Mouse (Mus musculus): ENCODE data around the gene Olfr123. TPM values are rescaled to one million over a fixed set of nuclear protein-coding genes. Genes with fewer than 3 reads are reported as not detected.

Olfr123 gene
- not detected in 2 replicates for polyA plus RNA-seq (2014; fragmentation: Nextera tagmentation; extraction: Ambion mirVana)

DNA sequence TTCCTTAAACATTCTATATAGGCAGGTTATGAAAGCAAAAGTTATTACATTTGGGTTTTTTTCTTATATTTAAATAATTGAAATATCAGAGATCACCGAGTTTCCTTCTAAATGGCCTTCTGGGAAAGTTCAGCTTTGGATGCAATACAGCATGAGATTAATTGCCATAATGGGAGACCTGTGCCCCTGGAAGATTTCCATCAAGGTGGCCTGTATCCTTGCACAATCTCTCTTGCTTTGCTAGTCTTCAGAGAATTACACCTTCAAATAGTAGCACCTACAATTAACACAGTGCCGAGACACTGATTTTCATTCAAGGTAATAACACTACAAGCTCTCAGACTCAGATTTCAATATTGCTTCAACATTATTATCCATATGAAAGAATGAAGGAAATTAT is at the start of gene Olfr123:
Olfr123 (plus strand) TSS at position 301 of the 400 bp plus-strand sequence.
- no peak within 1 kb of the TSS for H3K9ac ChIP-seq (ENCODE audit: low read length)
- no peaks in the 10 kb centered on the region for H3K4me1 ChIP-seq (ENCODE audit: control insufficient read depth, insufficient read depth, low read length)
- no peak for ATAC-seq (ENCODE audit: insufficient number of reproducible peaks, low FRiP score, low TSS enrichment, low read depth)

DNA sequence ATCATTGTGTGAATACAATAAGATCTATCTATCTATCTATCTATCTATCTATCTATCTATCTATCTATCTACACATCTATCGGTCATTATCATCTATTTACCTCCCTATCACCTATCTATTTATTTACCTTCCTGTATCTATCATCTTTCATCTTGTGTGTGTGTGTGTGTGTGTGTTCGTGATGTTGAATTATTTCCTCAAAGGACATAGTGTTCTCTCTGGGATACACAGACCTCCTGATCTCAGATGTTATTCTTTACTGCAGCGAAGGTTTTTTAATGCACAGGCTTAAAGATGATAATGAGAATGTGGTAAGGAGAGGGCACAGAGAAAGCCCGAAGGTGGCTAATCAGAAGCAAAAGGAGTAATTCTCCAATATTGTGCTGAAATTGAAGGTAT is 25.0 kb upstream of the Olfr123 start, which contains the start of gene Olfr122:
Olfr122 (plus strand) TSS at position 301 of the 400 bp plus-strand sequence.
- H3K4me1 ChIP-seq (ENCODE audit: control insufficient read depth, insufficient read depth, low read length) = no peaks in the 10 kb centered on the region
- ATAC-seq (ENCODE audit: insufficient number of reproducible peaks, low FRiP score, low TSS enrichment, low read depth) = no peak
- H3K4me3 ChIP-seq (ENCODE audit: low read depth, low read length) = no peak within 1 kb of the TSS
- no peak within 1 kb of the TSS for H3K9ac ChIP-seq (ENCODE audit: low read length)
- H3K36me3 ChIP-seq (ENCODE audit: control insufficient read depth, insufficient read depth, low read length) = no peaks in the 10 kb centered on the region
- H3K27me3 ChIP-seq (ENCODE audit: control insufficient read depth, insufficient read depth, low read length) = no peaks in the 10 kb centered on the region
- H3K9me3 ChIP-seq (ENCODE audit: control insufficient read depth, low read length) = no peaks in the 10 kb centered on the region
- WGBS = 87% methylated on average over 4 of the region's 4 CpGs
- no peak within 1 kb of the TSS for H3K4me2 ChIP-seq (ENCODE audit: low read depth, severe bottlenecking)
- H3K27ac ChIP-seq (replicated peaks; ENCODE audit: low read depth, low read length) = no peak within 1 kb of the TSS
- no peak for DNase-seq (ENCODE audit: low spot score)

More for the DNA sequence above, at the start of gene Olfr123:
- no peak within 1 kb of the TSS for H3K4me3 ChIP-seq (ENCODE audit: low read depth, low read length)
- no peaks in the 10 kb centered on the region for H3K27me3 ChIP-seq (ENCODE audit: control insufficient read depth, insufficient read depth, low read length)
- H3K27ac ChIP-seq (replicated peaks; ENCODE audit: low read depth, low read length) = no peak within 1 kb of the TSS
- H3K36me3 ChIP-seq (ENCODE audit: control insufficient read depth, insufficient read depth, low read length) = no peaks in the 10 kb centered on the region
- 89% methylated on average over 2 of the region's 2 CpGs for WGBS
- H3K4me2 ChIP-seq (ENCODE audit: low read depth, severe bottlenecking) = no peak within 1 kb of the TSS
- H3K9me3 ChIP-seq (ENCODE audit: control insufficient read depth, low read length) = peaks cover 3% of the 10 kb centered on the region; the same call in 1 of the 2 replicates
- DNase-seq (ENCODE audit: low spot score) = no peak

- WGBS = 90% methylated on average over 3 of the region's 3 CpGs
- no peak for DNase-seq (ENCODE audit: low spot score)
- Histone ChIP-seq H3K27ac (replicated peaks; ENCODE audit: low read depth, low read length) (no peak within 1 kb of the TSS), H3K9ac (ENCODE audit: low read length) (no peak within 1 kb of the TSS), H3K27me3 (ENCODE audit: control insufficient read depth, insufficient read depth, low read length) (no peaks in the 10 kb centered on the region), H3K4me3 (ENCODE audit: low read depth, low read length) (no peak within 1 kb of the TSS), H3K9me3 (ENCODE audit: control insufficient read depth, low read length) (peaks cover 3% of the 10 kb centered on the region; the same call in 1 of the 2 replicates), H3K4me1 (ENCODE audit: control insufficient read depth, insufficient read depth, low read length) (no peaks in the 10 kb centered on the region), H3K4me2 (ENCODE audit: low read depth, severe bottlenecking) (no peak within 1 kb of the TSS), H3K36me3 (ENCODE audit: control insufficient read depth, insufficient read depth, low read length) (no peaks in the 10 kb centered on the region)
- ATAC-seq (ENCODE audit: insufficient number of reproducible peaks, low FRiP score, low TSS enrichment, low read depth) = no peak
Observed at GRCm38 (mm10) chr17:37799588-37799987, 6.3 kb downstream of the Olfr123 start, which contains the start of gene Olfr124. Gene Olfr124 (plus strand): TSS chr17:37799888.

DNA sequence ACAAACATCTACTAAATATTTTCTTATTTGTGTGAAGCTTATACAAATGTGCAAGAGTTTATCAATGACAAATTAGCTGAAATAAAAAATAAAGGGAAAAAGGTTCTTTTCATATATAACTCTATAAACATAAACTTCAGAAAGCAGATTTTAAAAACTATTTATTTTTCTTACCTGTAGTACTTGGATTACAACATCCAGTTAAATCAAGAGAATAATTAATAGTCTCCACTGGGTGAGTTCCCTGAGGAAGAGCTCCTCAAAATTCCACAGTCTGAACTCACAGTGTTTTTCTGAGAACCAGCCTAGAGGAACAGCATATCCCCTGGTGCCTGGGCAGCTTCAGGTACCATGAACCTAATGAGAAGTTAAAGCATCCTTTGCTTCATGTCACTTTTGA is 39.3 kb downstream of the Olfr123 start, which contains the start of gene Olfr125:
Olfr125 (plus strand) TSS at position 301 of the 400 bp plus-strand sequence.
- no peaks in the 10 kb centered on the region for H3K9me3 ChIP-seq (ENCODE audit: control insufficient read depth, low read length)
- no peaks in the 10 kb centered on the region for H3K4me1 ChIP-seq (ENCODE audit: control insufficient read depth, insufficient read depth, low read length)
- H3K36me3 ChIP-seq (ENCODE audit: control insufficient read depth, insufficient read depth, low read length) = no peaks in the 10 kb centered on the region
- H3K4me3 ChIP-seq (ENCODE audit: low read depth, low read length) = no peak within 1 kb of the TSS
- no peaks in the 10 kb centered on the region for H3K27me3 ChIP-seq (ENCODE audit: control insufficient read depth, insufficient read depth, low read length)
- no peak within 1 kb of the TSS for H3K4me2 ChIP-seq (ENCODE audit: low read depth, severe bottlenecking)
- DNase-seq (ENCODE audit: low spot score) = no peak
- H3K27ac ChIP-seq (replicated peaks; ENCODE audit: low read depth, low read length) = no peak within 1 kb of the TSS
- no peak for ATAC-seq (ENCODE audit: insufficient number of reproducible peaks, low FRiP score, low TSS enrichment, low read depth)
- H3K9ac ChIP-seq (ENCODE audit: low read length) = no peak within 1 kb of the TSS

DNA sequence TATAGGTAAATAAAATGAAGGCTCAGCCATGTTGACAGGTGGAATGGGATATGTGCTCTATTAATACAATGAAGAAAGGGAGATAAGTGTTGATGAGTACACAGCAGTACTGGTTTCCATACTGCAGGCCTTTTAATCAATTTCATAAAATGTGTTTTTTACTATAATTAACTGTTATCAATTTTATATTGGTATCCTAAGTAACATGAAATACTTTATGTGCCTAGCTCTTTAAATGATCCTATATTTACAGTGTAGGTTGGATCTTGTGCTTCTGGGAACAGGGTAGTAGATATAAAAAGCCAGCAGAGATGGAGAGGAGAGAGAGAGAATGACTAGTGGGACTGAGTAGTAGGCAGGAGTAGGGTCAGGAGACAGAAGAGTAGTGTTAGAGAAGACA is 53.9 kb downstream of the Olfr123 start, which contains the start of gene Olfr126:
Olfr126 (plus strand) TSS at position 301 of the 400 bp plus-strand sequence.
- Histone ChIP-seq H3K36me3 (ENCODE audit: control insufficient read depth, insufficient read depth, low read length) (no peaks in the 10 kb centered on the region), H3K9me3 (ENCODE audit: control insufficient read depth, low read length) (no peaks in the 10 kb centered on the region), H3K4me1 (ENCODE audit: control insufficient read depth, insufficient read depth, low read length) (no peaks in the 10 kb centered on the region), H3K27me3 (ENCODE audit: control insufficient read depth, insufficient read depth, low read length) (no peaks in the 10 kb centered on the region), H3K4me3 (ENCODE audit: low read depth, low read length) (no peak within 1 kb of the TSS), H3K9ac (ENCODE audit: low read length) (no peak within 1 kb of the TSS), H3K4me2 (ENCODE audit: low read depth, severe bottlenecking) (no peak within 1 kb of the TSS), H3K27ac (replicated peaks; ENCODE audit: low read depth, low read length) (no peak within 1 kb of the TSS)
- DNase-seq (ENCODE audit: low spot score) (no peak), ATAC-seq (ENCODE audit: insufficient number of reproducible peaks, low FRiP score, low TSS enrichment, low read depth) (no peak)

Other genes with a start within 250 kb of the Olfr123 start
- not detected in 2 replicates for gene Olfr112, start 224.1 kb upstream of the Olfr123 start, polyA plus RNA-seq (2014; fragmentation: Nextera tagmentation; extraction: Ambion mirVana)
- gene Olfr113, start 215.9 kb upstream of the Olfr123 start, polyA plus RNA-seq (2014; fragmentation: Nextera tagmentation; extraction: Ambion mirVana) = not detected in 2 replicates
- not detected in 2 replicates for gene Olfr114, start 200.8 kb upstream of the Olfr123 start, polyA plus RNA-seq (2014; fragmentation: Nextera tagmentation; extraction: Ambion mirVana)
- not detected in 2 replicates for gene Olfr115, start 166.4 kb upstream of the Olfr123 start, polyA plus RNA-seq (2014; fragmentation: Nextera tagmentation; extraction: Ambion mirVana)
- not detected in 2 replicates for gene Olfr116, start 166.3 kb upstream of the Olfr123 start, polyA plus RNA-seq (2014; fragmentation: Nextera tagmentation; extraction: Ambion mirVana)
- not detected in 2 replicates for gene Olfr117, start 129.7 kb upstream of the Olfr123 start, polyA plus RNA-seq (2014; fragmentation: Nextera tagmentation; extraction: Ambion mirVana)
- not detected in 2 replicates for gene Olfr118, start 126.5 kb upstream of the Olfr123 start, polyA plus RNA-seq (2014; fragmentation: Nextera tagmentation; extraction: Ambion mirVana)
- gene Olfr119, start 97.0 kb upstream of the Olfr123 start, polyA plus RNA-seq (2014; fragmentation: Nextera tagmentation; extraction: Ambion mirVana) = not detected in 2 replicates
- not detected in 2 replicates for gene Olfr120, start 71.7 kb upstream of the Olfr123 start, polyA plus RNA-seq (2014; fragmentation: Nextera tagmentation; extraction: Ambion mirVana)
- not detected in 2 replicates for gene Olfr121, start 44.7 kb upstream of the Olfr123 start, polyA plus RNA-seq (2014; fragmentation: Nextera tagmentation; extraction: Ambion mirVana)
- gene Olfr122, start 24.9 kb upstream of the Olfr123 start, polyA plus RNA-seq (2014; fragmentation: Nextera tagmentation; extraction: Ambion mirVana) = not detected in 2 replicates
- gene Olfr124, start 6.4 kb downstream of the Olfr123 start, polyA plus RNA-seq (2014; fragmentation: Nextera tagmentation; extraction: Ambion mirVana) = not detected in 2 replicates
- not detected in 2 replicates for gene Olfr125, start 39.4 kb downstream of the Olfr123 start, polyA plus RNA-seq (2014; fragmentation: Nextera tagmentation; extraction: Ambion mirVana)
- gene Olfr126, start 54.0 kb downstream of the Olfr123 start, polyA plus RNA-seq (2014; fragmentation: Nextera tagmentation; extraction: Ambion mirVana) = not detected in 2 replicates
- gene Olfr127, start 106.9 kb downstream of the Olfr123 start, polyA plus RNA-seq (2014; fragmentation: Nextera tagmentation; extraction: Ambion mirVana) = not detected in 2 replicates
- not detected in 2 replicates for gene Olfr128, start 127.0 kb downstream of the Olfr123 start, polyA plus RNA-seq (2014; fragmentation: Nextera tagmentation; extraction: Ambion mirVana)
- gene Olfr761, start 159.6 kb downstream of the Olfr123 start, polyA plus RNA-seq (2014; fragmentation: Nextera tagmentation; extraction: Ambion mirVana) = not detected in 2 replicates